Mouse (Mus musculus): ENCODE measurements at regions not wholly inside any gene's neighbourhood (a gene's known extent, or its start where the extent isn't known, plus 50 kb on each side); places are given as distances from the start of the nearest gene placed in this dataset.

GRCm38 (mm10) chr19:26504027-26504426, 100.8 kb upstream of the Smarca2 start:
- no peak overlapping the region for H3K27ac ChIP-seq (ENCODE audit: insufficient read depth, low read depth, low read length, poor library complexity, severe bottlenecking)
- H3K36me3 ChIP-seq (ENCODE audit: control insufficient read depth, insufficient read depth, low read length, poor library complexity, severe bottlenecking): no peaks in the 10 kb centered on the region
- DNase-seq (ENCODE audit: low read depth, low spot score): no peak
- no peak overlapping the region for H3K9ac ChIP-seq (ENCODE audit: insufficient read depth, low read depth, low read length, poor library complexity, severe bottlenecking)
- no peak for TF ChIP-seq ZNF384 (IDR thresholded peaks at IDR 0.05; ENCODE audit: low read depth, low read length)
- no peak for TF ChIP-seq HCFC1 (IDR thresholded peaks at IDR 0.05; ENCODE audit: borderline replicate concordance, insufficient read depth, low read length)
- TF ChIP-seq ZC3H11A (IDR thresholded peaks at IDR 0.05; ENCODE audit: borderline replicate concordance, low read depth, low read length): no peak
- TF ChIP-seq MAFK (IDR thresholded peaks at IDR 0.05; ENCODE audit: insufficient read depth, low read depth, low read length): no peak
- no peak for TF ChIP-seq CHD2 (IDR thresholded peaks at IDR 0.05; ENCODE audit: low read depth, low read length)
- in situ Hi-C loops (cut with MboI; ENCODE audit: low sequenced_read_pairs in 2 of 2, unreplicated experiment in 2 of 2): no loop called here
- no peaks in the 10 kb centered on the region for H3K9me3 ChIP-seq (ENCODE audit: control insufficient read depth, insufficient read depth, low read depth, low read length)
- H3K4me1 ChIP-seq (ENCODE audit: control insufficient read depth in 2 of 2, insufficient read depth in 2 of 2, low read length in 2 of 2, poor library complexity in 1 of 2): no peaks in the 10 kb centered on the region
- no peak overlapping the region for H3K4me3 ChIP-seq (ENCODE audit: insufficient read depth in 1 of 2, low read depth in 1 of 2, low read length in 2 of 2, poor library complexity in 1 of 2, severe bottlenecking in 1 of 2)

- no peaks in the 10 kb centered on the region for H3K4me1 ChIP-seq (ENCODE audit: control insufficient read depth in 2 of 2, insufficient read depth in 2 of 2, low read length in 2 of 2, poor library complexity in 1 of 2)
- H3K27ac ChIP-seq (ENCODE audit: insufficient read depth, low read depth, low read length, poor library complexity, severe bottlenecking): no peak overlapping the region
- no peak overlapping the region for H3K4me3 ChIP-seq (ENCODE audit: insufficient read depth in 1 of 2, low read depth in 1 of 2, low read length in 2 of 2, poor library complexity in 1 of 2, severe bottlenecking in 1 of 2)
- no peak for TF ChIP-seq CHD2 (IDR thresholded peaks at IDR 0.05; ENCODE audit: low read depth, low read length)
- no peak for TF ChIP-seq MAFK (IDR thresholded peaks at IDR 0.05; ENCODE audit: insufficient read depth, low read depth, low read length)
- no peak for TF ChIP-seq HCFC1 (IDR thresholded peaks at IDR 0.05; ENCODE audit: borderline replicate concordance, insufficient read depth, low read length)
- TF ChIP-seq ZC3H11A (IDR thresholded peaks at IDR 0.05; ENCODE audit: borderline replicate concordance, low read depth, low read length): no peak
- no peak for TF ChIP-seq ZNF384 (IDR thresholded peaks at IDR 0.05; ENCODE audit: low read depth, low read length)
- H3K36me3 ChIP-seq (ENCODE audit: control insufficient read depth, insufficient read depth, low read length, poor library complexity, severe bottlenecking): no peaks in the 10 kb centered on the region
- no peak for DNase-seq (ENCODE audit: low read depth, low spot score)
- H3K9me3 ChIP-seq (ENCODE audit: control insufficient read depth, insufficient read depth, low read depth, low read length): no peaks in the 10 kb centered on the region
- no peak overlapping the region for H3K9ac ChIP-seq (ENCODE audit: insufficient read depth, low read depth, low read length, poor library complexity, severe bottlenecking)
- in situ Hi-C loops (cut with MboI; ENCODE audit: low sequenced_read_pairs in 2 of 2, unreplicated experiment in 2 of 2): no loop called here
Measured at GRCm38 (mm10) chr19:26506802-26507201, 98.0 kb upstream of the Smarca2 start.

- H3K36me3 ChIP-seq (ENCODE audit: control insufficient read depth, insufficient read depth, low read length, poor library complexity, severe bottlenecking): no peaks in the 10 kb centered on the region
- H3K27ac ChIP-seq (ENCODE audit: insufficient read depth, low read depth, low read length, poor library complexity, severe bottlenecking): no peak overlapping the region
- H3K9me3 ChIP-seq (ENCODE audit: control insufficient read depth, insufficient read depth, low read depth, low read length): no peaks in the 10 kb centered on the region
- no peaks in the 10 kb centered on the region for H3K4me1 ChIP-seq (ENCODE audit: control insufficient read depth in 2 of 2, insufficient read depth in 2 of 2, low read length in 2 of 2, poor library complexity in 1 of 2)
- H3K4me3 ChIP-seq (ENCODE audit: insufficient read depth in 1 of 2, low read depth in 1 of 2, low read length in 2 of 2, poor library complexity in 1 of 2, severe bottlenecking in 1 of 2): no peak overlapping the region
- H3K9ac ChIP-seq (ENCODE audit: insufficient read depth, low read depth, low read length, poor library complexity, severe bottlenecking): no peak overlapping the region
- no peak for DNase-seq (ENCODE audit: low read depth, low spot score)
- in situ Hi-C loops (cut with MboI; ENCODE audit: low sequenced_read_pairs in 2 of 2, unreplicated experiment in 2 of 2): no loop called here
- no peak for TF ChIP-seq CHD2 (IDR thresholded peaks at IDR 0.05; ENCODE audit: low read depth, low read length)
- TF ChIP-seq ZC3H11A (IDR thresholded peaks at IDR 0.05; ENCODE audit: borderline replicate concordance, low read depth, low read length): no peak
Measured at GRCm38 (mm10) chr19:26507986-26508385, 96.9 kb upstream of the Smarca2 start.

GRCm38 (mm10) chr19:26508616-26509015, 96.2 kb upstream of the Smarca2 start:
- no peak for TF ChIP-seq CHD2 (IDR thresholded peaks at IDR 0.05; ENCODE audit: low read depth, low read length)
- TF ChIP-seq HCFC1 (IDR thresholded peaks at IDR 0.05; ENCODE audit: borderline replicate concordance, insufficient read depth, low read length): no peak
- TF ChIP-seq ZNF384 (IDR thresholded peaks at IDR 0.05; ENCODE audit: low read depth, low read length): no peak
- TF ChIP-seq ZC3H11A (IDR thresholded peaks at IDR 0.05; ENCODE audit: borderline replicate concordance, low read depth, low read length): no peak
- no peak for TF ChIP-seq MAFK (IDR thresholded peaks at IDR 0.05; ENCODE audit: insufficient read depth, low read depth, low read length)
- H3K9me3 ChIP-seq (ENCODE audit: control insufficient read depth, insufficient read depth, low read depth, low read length): no peaks in the 10 kb centered on the region
- in situ Hi-C loops (cut with MboI; ENCODE audit: low sequenced_read_pairs in 2 of 2, unreplicated experiment in 2 of 2): no loop called here
- H3K36me3 ChIP-seq (ENCODE audit: control insufficient read depth, insufficient read depth, low read length, poor library complexity, severe bottlenecking): no peaks in the 10 kb centered on the region
- H3K4me3 ChIP-seq (ENCODE audit: insufficient read depth in 1 of 2, low read depth in 1 of 2, low read length in 2 of 2, poor library complexity in 1 of 2, severe bottlenecking in 1 of 2): no peak overlapping the region
- H3K4me1 ChIP-seq (ENCODE audit: control insufficient read depth in 2 of 2, insufficient read depth in 2 of 2, low read length in 2 of 2, poor library complexity in 1 of 2): no peaks in the 10 kb centered on the region
- H3K27ac ChIP-seq (ENCODE audit: insufficient read depth, low read depth, low read length, poor library complexity, severe bottlenecking): no peak overlapping the region
- no peak overlapping the region for H3K9ac ChIP-seq (ENCODE audit: insufficient read depth, low read depth, low read length, poor library complexity, severe bottlenecking)
- DNase-seq (ENCODE audit: low read depth, low spot score): no peak

- in situ Hi-C loops (cut with MboI; ENCODE audit: low sequenced_read_pairs in 2 of 2, unreplicated experiment in 2 of 2): no loop called here
- H3K27ac ChIP-seq (ENCODE audit: insufficient read depth, low read depth, low read length, poor library complexity, severe bottlenecking): no peak overlapping the region
- DNase-seq (ENCODE audit: low read depth, low spot score): no peak
- H3K9me3 ChIP-seq (ENCODE audit: control insufficient read depth, insufficient read depth, low read depth, low read length): no peaks in the 10 kb centered on the region
- TF ChIP-seq CHD2 (IDR thresholded peaks at IDR 0.05; ENCODE audit: low read depth, low read length): no peak
- no peak for TF ChIP-seq MAFK (IDR thresholded peaks at IDR 0.05; ENCODE audit: insufficient read depth, low read depth, low read length)
- no peak for TF ChIP-seq HCFC1 (IDR thresholded peaks at IDR 0.05; ENCODE audit: borderline replicate concordance, insufficient read depth, low read length)
- no peak for TF ChIP-seq ZC3H11A (IDR thresholded peaks at IDR 0.05; ENCODE audit: borderline replicate concordance, low read depth, low read length)
- H3K9ac ChIP-seq (ENCODE audit: insufficient read depth, low read depth, low read length, poor library complexity, severe bottlenecking): no peak overlapping the region
- no peaks in the 10 kb centered on the region for H3K36me3 ChIP-seq (ENCODE audit: control insufficient read depth, insufficient read depth, low read length, poor library complexity, severe bottlenecking)
- no peak overlapping the region for H3K4me3 ChIP-seq (ENCODE audit: insufficient read depth in 1 of 2, low read depth in 1 of 2, low read length in 2 of 2, poor library complexity in 1 of 2, severe bottlenecking in 1 of 2)
- no peaks in the 10 kb centered on the region for H3K4me1 ChIP-seq (ENCODE audit: control insufficient read depth in 2 of 2, insufficient read depth in 2 of 2, low read length in 2 of 2, poor library complexity in 1 of 2)
Measured at GRCm38 (mm10) chr19:26509240-26509639, 95.6 kb upstream of the Smarca2 start.
